Mouse (Mus musculus): ENCODE measurements around the gene Vmn1r34. TPM values are rescaled to one million over a fixed set of nuclear protein-coding genes. Genes with fewer than 3 reads are reported as not detected.

Gene Vmn1r34
- polyA plus RNA-seq (2015; fragmentation: Nextera tagmentation; extraction: Ambion mirVana) = not detected in 2 replicates

GRCm38 (mm10) chr6:66643779-66644178, at the start of gene Vmn1r34:
Gene Vmn1r34 (minus strand): TSS chr6:66643879.

GRCm38 (mm10) chr6:66685806-66686205, 42.1 kb upstream of the Vmn1r34 start, which contains the start of gene Vmn1r35:
Gene Vmn1r35 (minus strand): TSS chr6:66685906.

GRCm38 (mm10) chr6:66618182-66618581, 25.5 kb downstream of the Vmn1r34 start, which contains the start of gene Vmn1r33:
Gene Vmn1r33 (minus strand): TSS chr6:66618282.

Other genes with a start within 250 kb of the Vmn1r34 start
- 59.3 and 62.5 TPM in 2 replicates for gene Mad2l1, start 108.5 kb downstream of the Vmn1r34 start, polyA plus RNA-seq (2015; fragmentation: Nextera tagmentation; extraction: Ambion mirVana)
- gene Vmn1r32, start 83.8 kb downstream of the Vmn1r34 start, polyA plus RNA-seq (2015; fragmentation: Nextera tagmentation; extraction: Ambion mirVana) = not detected in 2 replicates
- gene Vmn1r33, start 25.6 kb downstream of the Vmn1r34 start, polyA plus RNA-seq (2015; fragmentation: Nextera tagmentation; extraction: Ambion mirVana) = not detected in 2 replicates
- not detected in 2 replicates for gene Vmn1r35, start 42.0 kb upstream of the Vmn1r34 start, polyA plus RNA-seq (2015; fragmentation: Nextera tagmentation; extraction: Ambion mirVana)
- not detected in 2 replicates for gene Vmn1r36, start 75.3 kb upstream of the Vmn1r34 start, polyA plus RNA-seq (2015; fragmentation: Nextera tagmentation; extraction: Ambion mirVana)
- not detected in 2 replicates for gene Vmn1r37, start 85.5 kb upstream of the Vmn1r34 start, polyA plus RNA-seq (2015; fragmentation: Nextera tagmentation; extraction: Ambion mirVana)
- gene Vmn1r38, start 138.7 kb upstream of the Vmn1r34 start, polyA plus RNA-seq (2015; fragmentation: Nextera tagmentation; extraction: Ambion mirVana) = not detected in 2 replicates
- gene Vmn1r39, start 166.7 kb upstream of the Vmn1r34 start, polyA plus RNA-seq (2015; fragmentation: Nextera tagmentation; extraction: Ambion mirVana) = not detected in 2 replicates

Measured in adrenal gland, postnatal 0 days (tissue).